Mouse (Mus musculus): ENCODE measurements around the gene Hist1h2be.
"Not testable (repeated sequence)": the region's sequence is repeated elsewhere in the genome, so short reads cannot be mapped to it uniquely, and the experiment has no call there.

The Hist1h2be gene

DNA sequence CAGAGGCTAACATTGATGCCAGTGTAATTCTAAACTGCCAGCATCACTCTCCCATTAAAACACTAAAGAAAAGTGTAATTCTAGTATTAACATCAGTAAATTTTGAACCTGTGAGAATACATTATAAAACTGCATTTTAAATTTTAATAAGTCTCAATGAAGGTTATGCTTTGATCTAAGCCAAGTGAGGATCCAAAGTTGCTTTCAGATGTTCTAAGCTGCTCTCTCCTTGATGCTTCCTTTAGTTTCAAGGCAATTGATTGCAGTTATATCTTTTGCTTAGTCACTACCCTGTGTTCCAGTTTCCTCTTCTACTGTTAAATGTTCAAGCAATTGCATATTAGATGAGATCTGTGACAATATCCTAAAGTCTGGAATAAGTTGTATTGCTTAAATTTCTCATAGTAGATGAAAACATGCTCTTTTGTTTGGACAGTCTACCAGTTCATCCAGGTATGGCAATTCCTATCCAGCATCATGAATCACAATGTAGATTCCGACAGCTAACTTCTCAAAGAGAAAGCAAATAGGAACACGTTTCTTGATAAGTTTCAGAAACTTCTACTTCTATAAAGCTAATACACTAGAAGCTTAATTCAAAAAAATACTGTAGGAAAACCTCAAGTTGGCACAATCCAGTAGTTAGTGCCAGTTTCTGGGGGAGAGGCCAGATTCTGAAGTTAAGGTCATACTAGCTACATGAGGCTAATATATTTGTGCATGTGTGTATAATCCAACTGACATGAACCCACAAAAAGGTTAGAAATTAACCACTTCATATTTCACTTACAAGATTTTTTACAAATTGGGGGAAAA lies 48.5 kb downstream of the Hist1h2be start:
- DNase-seq = no peak

DNA sequence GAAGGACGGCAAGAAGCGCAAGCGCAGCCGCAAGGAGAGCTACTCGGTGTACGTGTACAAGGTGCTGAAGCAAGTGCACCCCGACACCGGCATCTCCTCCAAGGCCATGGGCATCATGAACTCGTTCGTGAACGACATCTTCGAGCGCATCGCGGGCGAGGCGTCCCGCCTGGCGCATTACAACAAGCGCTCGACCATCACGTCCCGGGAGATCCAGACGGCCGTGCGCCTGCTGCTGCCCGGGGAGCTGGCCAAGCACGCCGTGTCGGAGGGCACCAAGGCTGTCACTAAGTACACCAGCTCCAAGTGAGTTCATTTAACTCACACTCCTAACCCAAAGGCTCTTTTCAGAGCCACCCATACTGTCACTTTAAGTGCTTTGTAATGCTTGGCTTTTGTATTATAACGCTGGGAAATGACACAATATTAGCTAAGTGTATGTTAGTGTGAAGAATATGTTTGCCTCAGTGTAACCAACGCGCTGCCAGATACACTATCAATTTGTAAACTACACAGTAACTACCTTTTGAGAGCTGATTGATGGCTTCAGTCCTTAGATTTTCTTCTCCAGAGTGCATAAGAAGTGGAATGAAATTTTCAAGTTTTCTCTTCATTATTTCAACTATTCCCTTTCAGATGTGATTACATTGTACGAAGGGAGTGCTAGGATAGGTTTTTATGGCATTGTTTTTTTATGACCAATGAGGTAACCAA lies 49.3 kb downstream of the Hist1h2be start:
- not testable (repeated sequence) for DNase-seq

DNA sequence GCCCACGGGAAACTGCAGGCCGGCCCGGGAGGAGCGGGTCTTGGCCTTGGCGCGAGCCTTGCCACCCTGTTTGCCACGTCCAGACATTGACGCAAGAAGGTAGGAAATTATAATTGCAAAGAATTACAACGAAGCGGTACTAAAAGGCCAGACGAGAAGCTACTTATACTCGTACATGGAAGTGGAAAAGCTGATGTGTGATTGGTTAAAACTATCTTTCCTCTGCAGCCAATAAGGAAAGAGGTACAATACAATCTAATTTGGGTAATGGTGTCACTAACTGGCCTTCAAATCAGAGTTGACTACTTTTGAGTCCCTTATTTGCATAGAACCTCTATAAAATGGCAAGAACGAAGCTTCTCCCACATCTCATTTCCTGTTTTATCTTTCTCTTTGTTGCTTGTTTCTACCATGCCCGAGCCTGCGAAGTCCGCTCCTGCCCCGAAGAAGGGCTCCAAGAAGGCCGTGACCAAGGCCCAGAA lies 49.9 kb downstream of the Hist1h2be start, which contains the start of the genes Hist1h2ae and Hist1h2bg:
Gene Hist1h2ae, minus strand, starts transcription at position 199 of the 482 bp plus-strand sequence.
Gene Hist1h2bg, plus strand, starts transcription at position 375 of the 482 bp plus-strand sequence.
- peak; percentile 52 to 73 for DNase-seq

GRCm38 (mm10) chr13:23570261-23571021 lies 50.5 kb downstream of the Hist1h2be start:
- not testable (repeated sequence) for DNase-seq

DNA sequence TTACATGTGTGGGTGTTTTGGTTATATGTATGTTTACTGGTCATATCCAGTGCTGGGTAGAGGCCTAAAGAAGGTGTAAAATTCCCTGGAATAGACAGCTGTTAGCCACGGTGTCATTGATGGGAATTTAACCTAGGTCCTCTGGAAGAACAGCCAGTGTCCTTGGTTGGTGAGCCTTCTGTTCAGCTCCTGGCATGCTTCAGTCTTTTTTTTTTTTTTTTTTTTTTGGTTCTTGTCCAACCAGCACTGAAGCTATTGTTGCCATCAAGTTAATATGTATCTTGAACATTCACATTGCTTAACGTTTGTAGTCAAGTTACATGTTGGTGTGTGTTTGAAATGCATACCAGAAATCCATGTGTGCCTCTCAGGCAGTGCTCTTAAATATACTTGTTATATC lies 56.4 kb downstream of the Hist1h2be start:
- no peak for DNase-seq

- peak in 1 of 2 experiments; percentile 43 for DNase-seq
Observed at GRCm38 (mm10) chr13:23562699-23563462, 58.0 kb downstream of the Hist1h2be start.

DNA sequence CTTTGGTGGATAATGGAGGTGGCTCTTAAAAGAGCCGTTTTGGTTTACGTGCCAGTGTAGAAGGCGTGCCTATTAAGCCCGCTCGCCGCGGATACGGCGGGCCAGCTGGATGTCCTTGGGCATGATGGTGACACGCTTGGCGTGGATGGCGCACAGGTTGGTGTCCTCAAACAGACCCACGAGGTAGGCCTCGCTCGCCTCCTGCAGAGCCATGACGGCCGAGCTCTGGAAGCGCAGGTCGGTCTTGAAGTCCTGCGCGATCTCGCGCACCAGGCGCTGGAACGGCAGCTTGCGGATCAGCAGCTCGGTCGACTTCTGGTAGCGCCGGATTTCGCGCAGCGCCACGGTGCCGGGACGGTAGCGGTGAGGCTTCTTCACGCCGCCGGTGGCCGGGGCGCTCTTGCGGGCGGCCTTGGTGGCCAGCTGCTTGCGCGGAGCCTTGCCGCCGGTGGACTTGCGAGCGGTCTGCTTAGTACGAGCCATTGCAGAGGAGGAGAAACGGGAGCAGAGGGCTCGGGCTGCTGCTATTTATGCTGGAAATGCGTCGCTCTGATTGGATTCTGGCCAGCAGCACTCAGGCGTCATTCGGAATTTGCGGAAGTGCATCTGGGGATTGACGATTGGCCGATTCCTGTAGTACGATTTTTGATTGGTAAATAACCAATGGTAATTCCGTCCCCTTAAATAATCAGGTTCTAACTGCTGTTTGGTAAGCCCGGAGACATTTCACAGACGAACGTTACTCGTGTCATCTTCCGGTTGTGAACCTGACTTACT lies 58.9 kb downstream of the Hist1h2be start, which contains the start of gene Hist1h3e:
Gene Hist1h3e, minus strand, starts transcription at position 487 of the 777 bp plus-strand sequence.
- peak; percentile 86 to 89 for DNase-seq

- not testable (repeated sequence) for DNase-seq
Observed at GRCm38 (mm10) chr13:23561531-23561882, 59.4 kb downstream of the Hist1h2be start.

DNA sequence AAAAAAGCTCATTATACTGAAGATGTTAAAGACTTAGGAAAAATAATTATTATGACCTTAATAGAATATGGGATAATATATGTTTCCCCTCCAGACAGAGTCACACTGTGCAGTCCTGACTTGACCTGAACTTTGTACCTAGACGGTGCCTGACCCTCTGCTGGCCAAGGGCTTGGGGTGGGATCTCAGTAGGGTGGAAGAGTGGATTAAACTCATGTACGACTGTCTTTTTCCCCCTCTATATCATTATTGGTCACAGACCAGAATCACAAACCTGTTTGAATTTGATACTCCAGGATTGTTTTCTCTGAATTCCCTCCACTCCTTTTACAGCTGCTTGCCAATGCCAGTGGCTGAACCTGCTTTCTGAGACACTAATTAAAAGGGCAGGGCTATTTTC lies 60.2 kb downstream of the Hist1h2be start:
- DNase-seq = not testable (repeated sequence)

GRCm38 (mm10) chr13:23556906-23557305 lies 64.0 kb downstream of the Hist1h2be start:
- DNase-seq = no peak

GRCm38 (mm10) chr13:23555839-23556416 lies 65.0 kb downstream of the Hist1h2be start:
- DNase-seq = peak; percentile 43 to 67

GRCm38 (mm10) chr13:23554925-23555838 lies 65.7 kb downstream of the Hist1h2be start:
- peak; percentile 73 to 77 for DNase-seq

- DNase-seq = no peak
Observed at GRCm38 (mm10) chr13:23554393-23554792, 66.5 kb downstream of the Hist1h2be start.

DNA sequence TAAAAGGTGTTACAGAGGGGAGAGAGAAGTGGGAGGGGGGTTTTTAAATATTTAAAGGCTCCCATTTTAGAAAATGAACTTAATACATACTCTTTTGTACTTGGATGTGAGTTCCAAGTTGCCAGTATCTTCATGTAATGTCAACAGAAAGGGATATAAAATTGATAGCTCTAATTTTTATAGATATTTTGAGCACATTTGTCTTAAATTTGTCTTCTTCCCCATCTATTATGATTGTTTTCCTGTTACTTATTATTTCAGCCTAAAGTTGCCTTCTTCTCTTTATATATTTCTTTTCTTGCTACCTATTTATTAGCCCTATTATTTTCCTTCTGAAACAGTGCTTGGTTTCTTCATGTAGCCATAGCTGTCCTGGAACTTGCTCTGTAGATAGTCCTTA lies 68.0 kb downstream of the Hist1h2be start, which contains the start of gene Hist1h1d:
Gene Hist1h1d, plus strand, starts transcription at position 301 of the 400 bp plus-strand sequence.
- DNase-seq = no peak

GRCm38 (mm10) chr13:23551931-23552914 lies 68.7 kb downstream of the Hist1h2be start:
- DNase-seq = no peak

- DNase-seq = peak; percentile 83 to 88
Observed at GRCm38 (mm10) chr13:23551146-23551834, 69.6 kb downstream of the Hist1h2be start, which contains the start of gene Hist1h4f. Gene Hist1h4f (minus strand): TSS chr13:23551648.

DNA sequence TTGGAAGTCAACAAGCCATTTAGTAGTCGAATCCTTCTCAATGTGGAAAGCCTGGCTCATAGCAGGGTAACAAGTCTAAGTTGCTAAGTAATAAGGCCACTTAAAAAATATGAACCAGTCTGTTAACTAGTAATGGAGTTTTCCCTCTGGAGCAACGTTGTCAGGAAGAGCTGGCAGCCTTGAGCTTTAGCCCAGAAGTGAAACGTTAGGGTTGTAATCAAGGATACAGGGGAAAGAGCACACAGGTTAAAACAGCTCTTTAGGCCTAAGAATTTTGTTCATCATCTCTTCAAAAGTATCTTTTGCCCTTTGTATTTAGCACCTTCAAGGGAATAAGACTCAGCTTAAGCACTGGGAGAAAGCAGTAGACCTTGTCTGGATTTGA lies 70.2 kb downstream of the Hist1h2be start:
- no peak for DNase-seq

Measured in cerebellum, postnatal 36 days (tissue).